Mouse (Mus musculus) midbrain, embryonic 13.5 days (tissue): ENCODE results near the gene Tmprss6. TPM values are rescaled to one million over a fixed set of nuclear protein-coding genes. Genes with fewer than 3 reads are reported as not detected.

ENCODE experiments used
- ATAC-seq: fragments of 200-750 bp; cut with Nextera tagmentation; 2 replicates; pipeline ENCODE4 v1.8.0; 2017; ENCODE audit warnings: mild to moderate bottlenecking, moderate TSS enrichment, moderate library complexity
- H3K27ac ChIP-seq: fragments of 300-500 bp; sonication (generic); 2 replicates; pipeline ENCODE4 v1.5.1; 2015; ENCODE audit warnings: inconsistent platforms, mild to moderate bottlenecking, moderate library complexity
- H3K27me3 ChIP-seq: fragments of 300-500 bp; sonication (generic); 2 replicates; pipeline ENCODE4 v1.6.1; 2015; ENCODE audit warnings: mild to moderate bottlenecking, inconsistent platforms
- H3K36me3 ChIP-seq: fragments of 300-500 bp; sonication (generic); 2 replicates; pipeline ENCODE4 v1.6.1; 2015; ENCODE audit warnings: mild to moderate bottlenecking, inconsistent platforms
- H3K4me1 ChIP-seq: fragments of 300-500 bp; sonication (generic); replicated peaks from 2 replicates; pipeline ENCODE4 v1.6.1; 2015; ENCODE audit warnings: inconsistent platforms
- H3K4me2 ChIP-seq: fragments of 300-500 bp; sonication (generic); replicated peaks from 2 replicates; pipeline ENCODE4 v1.6.1; 2015; ENCODE audit warnings: moderate library complexity, mild to moderate bottlenecking, inconsistent platforms
- H3K4me3 ChIP-seq: fragments of 300-500 bp; sonication (generic); replicated peaks from 2 replicates; pipeline ENCODE4 v1.5.1; 2015; ENCODE audit warnings: mild to moderate bottlenecking, inconsistent platforms
- H3K9ac ChIP-seq: fragments of 300-500 bp; sonication (generic); replicated peaks from 2 replicates; pipeline ENCODE4 v1.6.1; 2015; ENCODE audit warnings: mild to moderate bottlenecking, inconsistent platforms
- H3K9me3 ChIP-seq: fragments of 300-500 bp; sonication (generic); 2 replicates; pipeline ENCODE4 v1.6.1; 2016; ENCODE audit warnings: mild to moderate bottlenecking, inconsistent platforms
- WGBS: fragments of 180-500 bp; shearing (Covaris S2); methylation state at CpG from one replicate; pipeline ENCODE4 v1.1.7; 2015; 5-methylcytosine and 5-hydroxymethylcytosine counted together
- polyA plus RNA-seq: library from polyadenylated mRNA; unstranded; fragments of >200 nt; fragmentation: Nextera tagmentation; extraction: Ambion mirVana; gene quantifications from 2 replicates; pipeline ENCODE4 v1.2.1, GENCODE M21; 2015

Tmprss6 gene
- polyA plus RNA-seq, 1 experiment from 2014 or later, result 0.16 TPM

GRCm38 (mm10) chr15:78480991-78481390 lies 12.6 kb upstream of the Tmprss6 start:
- Histone ChIP-seq H3K27me3 (no peaks in the 10 kb centered on the region), H3K4me3 (no peak overlapping the region), H3K36me3 (no peaks in the 10 kb centered on the region), H3K4me1 (no peaks in the 10 kb centered on the region), H3K9ac (no peak overlapping the region), H3K27ac (no peak overlapping the region), H3K9me3 (no peaks in the 10 kb centered on the region), H3K4me2 (no peak overlapping the region)
- WGBS, result 90% methylated on average over 2 of the region's 2 CpGs
- ATAC-seq, result no peak

GRCm38 (mm10) chr15:78480111-78480510 lies 11.7 kb upstream of the Tmprss6 start:
- ATAC-seq, result no peak
- Histone ChIP-seq H3K9me3 (no peaks in the 10 kb centered on the region), H3K27me3 (no peaks in the 10 kb centered on the region), H3K9ac (no peak overlapping the region), H3K4me2 (no peak overlapping the region), H3K4me3 (no peak overlapping the region), H3K27ac (no peak overlapping the region), H3K4me1 (no peaks in the 10 kb centered on the region), H3K36me3 (no peaks in the 10 kb centered on the region)
- WGBS, result 70% methylated on average over 7 of the region's 7 CpGs

- H3K27ac ChIP-seq, result no peak overlapping the region
- no peaks in the 10 kb centered on the region for H3K27me3 ChIP-seq
- WGBS, result 80% methylated on average over 5 of the region's 5 CpGs
- no peak for ATAC-seq
- H3K4me1 ChIP-seq, result no peaks in the 10 kb centered on the region
- H3K4me3 ChIP-seq, result no peak overlapping the region
- H3K9ac ChIP-seq, result no peak overlapping the region
- no peak overlapping the region for H3K4me2 ChIP-seq
- H3K36me3 ChIP-seq, result no peaks in the 10 kb centered on the region
- H3K9me3 ChIP-seq, result no peaks in the 10 kb centered on the region
These were observed 11.0 kb upstream of the Tmprss6 start for GRCm38 (mm10) chr15:78479470-78479869.

- H3K4me2 ChIP-seq, result no peak overlapping the region
- H3K9me3 ChIP-seq, result no peaks in the 10 kb centered on the region
- no peak for ATAC-seq
- H3K4me1 ChIP-seq, result no peaks in the 10 kb centered on the region
- 95% methylated on average over 4 of the region's 4 CpGs for WGBS
- H3K36me3 ChIP-seq, result no peaks in the 10 kb centered on the region
- peaks cover 4% of the 10 kb centered on the region; the same call in 1 of the 2 replicates for H3K27me3 ChIP-seq
- H3K9ac ChIP-seq, result no peak overlapping the region
- no peak overlapping the region for H3K4me3 ChIP-seq
- no peak overlapping the region for H3K27ac ChIP-seq
These were observed 9.6 kb upstream of the Tmprss6 start for GRCm38 (mm10) chr15:78478073-78478472.

GRCm38 (mm10) chr15:78476878-78477277 lies 8.4 kb upstream of the Tmprss6 start:
- ATAC-seq, result no peak
- Histone ChIP-seq H3K9me3 (no peaks in the 10 kb centered on the region), H3K27ac (no peak overlapping the region), H3K9ac (no peak overlapping the region), H3K4me3 (no peak overlapping the region), H3K36me3 (no peaks in the 10 kb centered on the region), H3K4me1 (no peaks in the 10 kb centered on the region), H3K4me2 (no peak overlapping the region), H3K27me3 (peaks cover 4% of the 10 kb centered on the region; the same call in 1 of the 2 replicates)
- WGBS, result 78% methylated on average over 1 of the region's 1 CpGs

- H3K4me1 ChIP-seq, result no peaks in the 10 kb centered on the region
- ATAC-seq, result no peak
- peaks cover 4% of the 10 kb centered on the region; the same call in 1 of the 2 replicates for H3K27me3 ChIP-seq
- H3K27ac ChIP-seq, result no peak overlapping the region
- H3K9ac ChIP-seq, result no peak overlapping the region
- 72% methylated on average over 3 of the region's 3 CpGs for WGBS
- H3K9me3 ChIP-seq, result no peaks in the 10 kb centered on the region
- H3K4me2 ChIP-seq, result no peak overlapping the region
- no peak overlapping the region for H3K4me3 ChIP-seq
- H3K36me3 ChIP-seq, result no peaks in the 10 kb centered on the region
These were observed 7.2 kb upstream of the Tmprss6 start for GRCm38 (mm10) chr15:78475604-78476031.

- no peak for ATAC-seq
- Histone ChIP-seq H3K4me1 (no peaks in the 10 kb centered on the region), H3K36me3 (no peaks in the 10 kb centered on the region), H3K9me3 (no peaks in the 10 kb centered on the region), H3K4me2 (no peak overlapping the region), H3K9ac (no peak overlapping the region), H3K27ac (no peak overlapping the region), H3K27me3 (peaks cover 4% of the 10 kb centered on the region; the same call in 1 of the 2 replicates), H3K4me3 (no peak overlapping the region)
- WGBS, result 87% methylated on average over 6 of the region's 6 CpGs
These were observed 5.0 kb upstream of the Tmprss6 start for GRCm38 (mm10) chr15:78473442-78473841.

GRCm38 (mm10) chr15:78471902-78472301 lies 3.5 kb upstream of the Tmprss6 start:
- H3K27me3 ChIP-seq, result peaks cover 4% of the 10 kb centered on the region; the same call in 1 of the 2 replicates
- no peak overlapping the region for H3K27ac ChIP-seq
- no peaks in the 10 kb centered on the region for H3K4me1 ChIP-seq
- no peaks in the 10 kb centered on the region for H3K9me3 ChIP-seq
- H3K4me3 ChIP-seq, result no peak overlapping the region
- no peak for ATAC-seq
- H3K36me3 ChIP-seq, result no peaks in the 10 kb centered on the region
- whole genome bisulfite sequencing, result 67% methylated on average over 7 of the region's 7 CpGs
- no peak overlapping the region for H3K4me2 ChIP-seq
- no peak overlapping the region for H3K9ac ChIP-seq

GRCm38 (mm10) chr15:78470495-78471276 lies 2.3 kb upstream of the Tmprss6 start:
- no peak overlapping the region for H3K27ac ChIP-seq
- ATAC-seq, result no peak
- no peak overlapping the region for H3K9ac ChIP-seq
- peaks cover 4% of the 10 kb centered on the region; the same call in 1 of the 2 replicates for H3K27me3 ChIP-seq
- H3K9me3 ChIP-seq, result no peaks in the 10 kb centered on the region
- H3K4me3 ChIP-seq, result no peak overlapping the region
- H3K4me1 ChIP-seq, result no peaks in the 10 kb centered on the region
- no peaks in the 10 kb centered on the region for H3K36me3 ChIP-seq
- 75% methylated on average over 4 of the region's 4 CpGs for WGBS
- H3K4me2 ChIP-seq, result no peak overlapping the region

GRCm38 (mm10) chr15:78467570-78467969 lies 864 bp downstream of the Tmprss6 start:
- H3K27ac ChIP-seq, result no peak overlapping the region
- 95% methylated on average over 7 of the region's 7 CpGs for WGBS

GRCm38 (mm10) chr15:78466809-78467208 lies 1.6 kb downstream of the Tmprss6 start:
- Histone ChIP-seq H3K4me1 (no peaks in the 10 kb centered on the region), H3K27ac (no peak overlapping the region), H3K4me2 (no peak overlapping the region), H3K9ac (no peak overlapping the region), H3K27me3 (no peaks in the 10 kb centered on the region), H3K36me3 (no peaks in the 10 kb centered on the region), H3K4me3 (no peak overlapping the region), H3K9me3 (no peaks in the 10 kb centered on the region)
- no peak for ATAC-seq
- 36% methylated on average over 6 of the region's 6 CpGs for WGBS

More at GRCm38 (mm10) chr15:78467570-78467969, 864 bp downstream of the Tmprss6 start:
- Histone ChIP-seq H3K4me2 (no peak overlapping the region), H3K4me1 (no peaks in the 10 kb centered on the region), H3K27me3 (no peaks in the 10 kb centered on the region), H3K36me3 (no peaks in the 10 kb centered on the region), H3K9ac (no peak overlapping the region), H3K4me3 (no peak overlapping the region), H3K9me3 (no peaks in the 10 kb centered on the region)
- ATAC-seq, result no peak

- 82% methylated on average over 2 of the region's 2 CpGs for WGBS
- no peak for ATAC-seq
- Histone ChIP-seq H3K4me3 (no peak overlapping the region), H3K4me2 (no peak overlapping the region), H3K4me1 (no peaks in the 10 kb centered on the region), H3K36me3 (no peaks in the 10 kb centered on the region), H3K27me3 (no peaks in the 10 kb centered on the region), H3K9ac (no peak overlapping the region), H3K27ac (no peak overlapping the region), H3K9me3 (no peaks in the 10 kb centered on the region)
These were observed 5.5 kb downstream of the Tmprss6 start for GRCm38 (mm10) chr15:78462981-78463380.
